Mouse (Mus musculus) lung, adult 2 months (tissue): ENCODE results near the gene Nkx2-2.

ENCODE experiments used
- CTCF ChIP-seq: fragments of 200-500 bp; IDR thresholded peaks from 2 replicates; pipeline ENCODE4 v1.5.1; 2011; ENCODE audit warnings: mild to moderate bottlenecking, low read length, control low read depth; ENCODE audit not compliant: insufficient read depth
- POLR2A ChIP-seq: fragments of 200-500 bp; IDR thresholded peaks from 2 replicates; pipeline ENCODE4 v1.6.1; 2011; ENCODE audit warnings: low read depth, mild to moderate bottlenecking, control low read depth, low read length, borderline replicate concordance; ENCODE audit errors: extremely low read depth

DNA sequence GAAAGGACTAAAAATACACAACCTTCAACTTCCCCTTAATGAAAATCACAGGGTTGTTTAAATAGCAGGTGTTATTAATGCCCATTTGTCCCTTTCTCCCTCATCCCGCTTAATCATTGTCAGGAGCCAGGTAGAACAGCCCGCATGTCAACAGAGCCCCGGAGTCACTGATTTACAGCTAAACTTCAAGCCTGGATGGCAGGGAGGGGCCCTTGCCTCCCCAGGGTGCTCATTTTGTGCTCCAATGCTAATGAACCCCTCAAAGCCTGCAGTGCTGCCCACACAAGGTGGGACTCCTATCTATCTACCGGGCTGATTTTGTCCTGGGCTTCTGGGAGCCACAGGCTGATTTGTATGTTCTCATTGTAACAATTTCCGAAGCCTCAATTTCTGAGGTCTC, 37.1 kb upstream of the Nkx2-2 start:
- TF ChIP-seq CTCF: no peak
- no peak for TF ChIP-seq POLR2A
